Mouse (Mus musculus): ENCODE measurements at regions not wholly inside any gene's neighbourhood (a gene's known extent, or its start where the extent isn't known, plus 50 kb on each side); places are given as distances from the start of the nearest gene placed in this dataset.

- peak; percentile 69 to 89 for DNase-seq (ENCODE audit: low spot score in 2 of 2)
These were observed 693.2 kb downstream of the Basp1 start for GRCm38 (mm10) chr15:24720346-24720745.

GRCm38 (mm10) chr15:24682167-24682566 lies 731.4 kb downstream of the Basp1 start:
- DNase-seq (ENCODE audit: low spot score in 2 of 2) = no peak

- no peak for DNase-seq (ENCODE audit: low spot score in 2 of 2)
These were observed 764.6 kb downstream of the Basp1 start for GRCm38 (mm10) chr15:24648938-24649337.

GRCm38 (mm10) chr15:24635620-24636019 lies 777.9 kb downstream of the Basp1 start:
- DNase-seq (ENCODE audit: low spot score in 2 of 2) = no peak

GRCm38 (mm10) chr15:24596242-24596641 lies 817.3 kb downstream of the Basp1 start:
- peak; percentile 73 to 80 for DNase-seq (ENCODE audit: low spot score in 2 of 2)

GRCm38 (mm10) chr15:24588943-24589342 lies 824.6 kb downstream of the Basp1 start:
- peak; percentile 58 to 76 for DNase-seq (ENCODE audit: low spot score in 2 of 2)

- DNase-seq (ENCODE audit: low spot score in 2 of 2) = peak; percentile 50 to 70
These were observed 846.6 kb downstream of the Basp1 start for GRCm38 (mm10) chr15:24566981-24567380.

GRCm38 (mm10) chr15:24556806-24557205 lies 856.8 kb downstream of the Basp1 start:
- no peak for DNase-seq (ENCODE audit: low spot score in 2 of 2)

- no peak for DNase-seq (ENCODE audit: low spot score in 2 of 2)
These were observed 863.5 kb downstream of the Basp1 start for GRCm38 (mm10) chr15:24550108-24550507.

- no peak for DNase-seq (ENCODE audit: low spot score in 2 of 2)
These were observed 883.5 kb downstream of the Basp1 start for GRCm38 (mm10) chr15:24530065-24530464.

- no peak for DNase-seq (ENCODE audit: low spot score in 2 of 2)
These were observed 886.2 kb downstream of the Basp1 start for GRCm38 (mm10) chr15:24527379-24527778.

- DNase-seq (ENCODE audit: low spot score in 2 of 2) = no peak
These were observed 899.6 kb downstream of the Basp1 start for GRCm38 (mm10) chr15:24513926-24514325.

GRCm38 (mm10) chr15:24501907-24502559 lies 911.5 kb downstream of the Basp1 start:
- peak in 1 of 2 experiments; percentile 31 for DNase-seq (ENCODE audit: low spot score in 2 of 2)

- DNase-seq (ENCODE audit: low spot score in 2 of 2) = no peak
These were observed 927.3 kb downstream of the Basp1 start for GRCm38 (mm10) chr15:24486235-24486634.

- DNase-seq (ENCODE audit: low spot score in 2 of 2) = no peak
These were observed 945.3 kb downstream of the Basp1 start for GRCm38 (mm10) chr15:24468239-24468638.

GRCm38 (mm10) chr15:24457726-24458125 lies 955.8 kb downstream of the Basp1 start:
- DNase-seq (ENCODE audit: low spot score in 2 of 2) = no peak

GRCm38 (mm10) chr15:24433083-24433482 lies 980.5 kb downstream of the Basp1 start:
- DNase-seq (ENCODE audit: low spot score in 2 of 2) = no peak

GRCm38 (mm10) chr15:24429154-24429553 lies 984.4 kb downstream of the Basp1 start:
- DNase-seq (ENCODE audit: low spot score in 2 of 2) = no peak

GRCm38 (mm10) chr15:24422333-24422942 lies 991.1 kb downstream of the Basp1 start:
- DNase-seq (ENCODE audit: low spot score in 2 of 2) = no peak

GRCm38 (mm10) chr15:24419736-24420135 lies 993.8 kb downstream of the Basp1 start:
- no peak for DNase-seq (ENCODE audit: low spot score in 2 of 2)

- no peak for DNase-seq (ENCODE audit: low spot score in 2 of 2)
These were observed 994.4 kb downstream of the Basp1 start for GRCm38 (mm10) chr15:24419186-24419585.

GRCm38 (mm10) chr15:24407691-24408090 lies 1005.9 kb downstream of the Basp1 start:
- peak; percentile 61 to 84 for DNase-seq (ENCODE audit: low spot score in 2 of 2)

- no peak for DNase-seq (ENCODE audit: low spot score in 2 of 2)
These were observed 1008.3 kb downstream of the Basp1 start for GRCm38 (mm10) chr15:24405305-24405704.

GRCm38 (mm10) chr15:24400088-24400487 lies 1013.5 kb downstream of the Basp1 start:
- DNase-seq (ENCODE audit: low spot score in 2 of 2) = no peak

Data from right cerebral cortex, postnatal 10 days (tissue).